Mouse (Mus musculus) bone marrow, adult 2 months (tissue): ENCODE results near the gene Hivep1.

ENCODE experiments used
- CTCF ChIP-seq: fragments of 200-500 bp; IDR thresholded peaks from 2 replicates; pipeline ENCODE4 v1.5.1; 2011; ENCODE audit warnings: low read length, control low read depth; ENCODE audit not compliant: control insufficient read depth, insufficient read depth
- POLR2A ChIP-seq: fragments of 200-500 bp; IDR thresholded peaks from 2 replicates; pipeline ENCODE4 v1.6.1; 2011; ENCODE audit warnings: low read depth, mild to moderate bottlenecking, control low read depth, low read length, borderline replicate concordance; ENCODE audit not compliant: control insufficient read depth

GRCm38 (mm10) chr13:42144627-42145026 lies 92.8 kb downstream of the Hivep1 start:
- TF ChIP-seq POLR2A, result no peak
- TF ChIP-seq CTCF, result peak; percentile 41; the same call in 1 of the 2 replicates
